Mouse (Mus musculus) kidney, embryonic 15.5 days (tissue): Measurements from ENCODE around the gene Vmn1r54. TPM values are rescaled to one million over a fixed set of nuclear protein-coding genes. Genes with fewer than 3 reads are reported as not detected.
A peak's percentile ranks its signal among the peaks of the same experiment; 100 is the strongest.

Source experiments
- ATAC-seq: fragments of 200-750 bp; cut with Nextera tagmentation; replicated peaks from 2 replicates; pipeline ENCODE4 v1.8.0; 2017; ENCODE audit warnings: moderate TSS enrichment; ENCODE audit not compliant: low FRiP score
- H3K27ac ChIP-seq: fragments of 300-500 bp; sonication (generic); 2 replicates; pipeline ENCODE4 v1.5.1; 2015; ENCODE audit warnings: mild to moderate bottlenecking, inconsistent platforms
- H3K27me3 ChIP-seq: fragments of 300-500 bp; sonication (generic); 2 replicates; pipeline ENCODE4 v1.6.1; 2015; ENCODE audit warnings: inconsistent platforms
- H3K36me3 ChIP-seq: fragments of 300-500 bp; sonication (generic); 2 replicates; pipeline ENCODE4 v1.6.1; 2015; ENCODE audit warnings: inconsistent platforms
- H3K4me1 ChIP-seq: fragments of 300-500 bp; sonication (generic); 2 replicates; pipeline ENCODE4 v1.6.1; 2015; ENCODE audit warnings: inconsistent platforms
- H3K4me2 ChIP-seq: fragments of 300-500 bp; sonication (generic); 2 replicates; pipeline ENCODE4 v1.6.1; 2015; ENCODE audit warnings: moderate library complexity, mild to moderate bottlenecking, inconsistent platforms
- H3K4me3 ChIP-seq: fragments of 300-500 bp; sonication (generic); replicated peaks from 2 replicates; pipeline ENCODE4 v1.5.1; 2015; ENCODE audit warnings: mild to moderate bottlenecking, inconsistent platforms
- H3K9ac ChIP-seq: fragments of 300-500 bp; sonication (generic); 2 replicates; pipeline ENCODE4 v1.6.1; 2015; ENCODE audit warnings: mild to moderate bottlenecking, inconsistent platforms
- H3K9me3 ChIP-seq: fragments of 300-500 bp; sonication (generic); replicated peaks from 2 replicates; pipeline ENCODE4 v1.6.1; 2016; ENCODE audit warnings: inconsistent platforms
- WGBS: fragments of 180-500 bp; shearing (Covaris S2); methylation state at CpG from one replicate; pipeline ENCODE4 v1.1.7; 2015; ENCODE audit warnings: mixed read lengths; 5-methylcytosine and 5-hydroxymethylcytosine counted together
- polyA plus RNA-seq: library from polyadenylated mRNA; unstranded; fragments of >200 nt; fragmentation: Nextera tagmentation; extraction: Ambion mirVana; gene quantifications from 2 replicates; pipeline ENCODE4 v1.2.1, GENCODE M21; 2015

Vmn1r54 gene
- polyA plus RNA-seq, 1 experiment from 2014 or later, result not detected

GRCm38 (mm10) chr6:90317510-90318258 lies 71.6 kb downstream of the Vmn1r54 start:
- Histone ChIP-seq H3K27ac (no peak overlapping the region), H3K4me3 (no peak overlapping the region), H3K36me3 (no peaks in the 10 kb centered on the region), H3K4me1 (peaks cover 14% of the 10 kb centered on the region; the same call in 1 of the 2 replicates), H3K27me3 (no peaks in the 10 kb centered on the region), H3K9me3 (no peaks in the 10 kb centered on the region), H3K4me2 (no peak overlapping the region), H3K9ac (no peak overlapping the region)
- ATAC-seq, result no peak
- WGBS, result 74% methylated on average over 2 of the region's 2 CpGs

- WGBS, result 96% methylated on average over 2 of the region's 2 CpGs
- Histone ChIP-seq H3K4me1 (peaks cover 14% of the 10 kb centered on the region; the same call in 1 of the 2 replicates), H3K27ac (no peak overlapping the region), H3K9me3 (no peaks in the 10 kb centered on the region), H3K36me3 (no peaks in the 10 kb centered on the region), H3K4me3 (no peak overlapping the region), H3K4me2 (no peak overlapping the region), H3K9ac (no peak overlapping the region), H3K27me3 (no peaks in the 10 kb centered on the region)
- ATAC-seq, result no peak
Observed at GRCm38 (mm10) chr6:90319019-90319418, 72.9 kb downstream of the Vmn1r54 start.

DNA sequence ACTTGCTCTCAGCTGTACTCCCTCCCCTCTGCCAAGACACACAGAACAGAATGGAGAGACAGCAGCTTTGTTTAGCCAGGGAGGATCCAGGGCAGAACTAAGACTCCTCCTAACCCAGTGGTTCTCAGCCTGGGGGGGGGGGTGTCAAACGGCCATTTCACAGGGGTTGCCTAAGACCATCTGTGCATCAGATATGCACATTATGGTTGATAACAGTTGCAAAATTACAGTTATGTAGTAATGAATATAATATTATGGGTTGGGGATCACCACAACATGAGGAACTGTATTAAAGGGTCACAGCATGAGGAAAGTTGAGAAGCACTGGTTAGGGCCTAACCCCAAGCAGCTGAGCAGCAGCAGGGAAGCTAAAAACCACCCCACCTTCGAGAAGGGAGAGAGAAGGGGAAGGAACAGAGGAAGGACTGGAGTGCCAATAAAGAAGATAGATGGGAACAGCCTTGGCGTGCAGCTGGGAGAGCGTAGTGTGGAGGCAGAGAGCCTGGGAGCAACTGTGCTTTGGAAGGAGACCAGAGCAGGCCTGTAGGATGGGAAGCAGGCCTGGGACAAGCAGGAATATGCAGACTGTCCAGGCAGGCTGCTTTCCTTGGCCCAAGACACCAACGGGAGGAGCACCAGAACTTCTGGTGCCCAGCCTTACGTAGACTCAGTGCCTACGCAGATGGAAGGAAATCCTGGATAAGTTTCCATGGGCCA lies 73.5 kb downstream of the Vmn1r54 start:
- H3K36me3 ChIP-seq, result no peaks in the 10 kb centered on the region
- no peak overlapping the region for H3K9ac ChIP-seq
- 63% methylated on average over 7 of the region's 7 CpGs for WGBS
- H3K9me3 ChIP-seq, result no peaks in the 10 kb centered on the region
- H3K4me1 ChIP-seq, result peaks cover 18% of the 10 kb centered on the region
- no peak overlapping the region; the same call in 1 of the 2 replicates for H3K27ac ChIP-seq
- no peak overlapping the region for H3K4me2 ChIP-seq
- ATAC-seq, result no peak
- H3K27me3 ChIP-seq, result no peaks in the 10 kb centered on the region
- H3K4me3 ChIP-seq, result no peak overlapping the region

- ATAC-seq, result peak; percentile 82
- no peak overlapping the region for H3K4me2 ChIP-seq
- H3K27me3 ChIP-seq, result 0 out of 2 replicates have a peak, but pooled peaks cover 3% of the 10 kb centered on the region
- H3K27ac ChIP-seq, result peak overlapping the region; percentile 64
- peaks cover 26% of the 10 kb centered on the region for H3K4me1 ChIP-seq
- no peak overlapping the region for H3K9ac ChIP-seq
- no peak overlapping the region for H3K4me3 ChIP-seq
- WGBS, result 64% methylated on average over 5 of the region's 5 CpGs
- H3K36me3 ChIP-seq, result no peaks in the 10 kb centered on the region
- no peaks in the 10 kb centered on the region for H3K9me3 ChIP-seq
Observed at GRCm38 (mm10) chr6:90320429-90320828, 74.3 kb downstream of the Vmn1r54 start.

Other genes starting within 250 kb of the Vmn1r54 start
- gene Vmn1r47, start 230.2 kb upstream of the Vmn1r54 start, polyA plus RNA-seq, result not detected in 2 replicates
- gene Vmn1r48, start 209.5 kb upstream of the Vmn1r54 start, polyA plus RNA-seq, result not detected in 2 replicates
- gene Vmn1r49, start 167.8 kb upstream of the Vmn1r54 start, polyA plus RNA-seq, result not detected in 2 replicates
- not detected in 2 replicates for gene Vmn1r50, start 144.9 kb upstream of the Vmn1r54 start, polyA plus RNA-seq
- gene Vmn1r51, start 123.7 kb upstream of the Vmn1r54 start, polyA plus RNA-seq, result not detected in 2 replicates
- gene Vmn1r52, start 71.5 kb upstream of the Vmn1r54 start, polyA plus RNA-seq, result not detected in 2 replicates
- not detected in 2 replicates for gene V1ra8, start 43.5 kb upstream of the Vmn1r54 start, polyA plus RNA-seq
- not detected in 2 replicates for gene Vmn1r53, start 21.9 kb upstream of the Vmn1r54 start, polyA plus RNA-seq
- gene BC048671, start 54.9 kb downstream of the Vmn1r54 start, polyA plus RNA-seq, result not detected in 2 replicates
- gene Chst13, start 78.9 kb downstream of the Vmn1r54 start, polyA plus RNA-seq, result 4.9 and 5.6 TPM in 2 replicates
- gene Uroc1, start 87.0 kb downstream of the Vmn1r54 start, polyA plus RNA-seq, result 0.17 and 0.44 TPM in 2 replicates
- gene Zxdc, start 123.2 kb downstream of the Vmn1r54 start, polyA plus RNA-seq, result 8.9 and 9.1 TPM in 2 replicates
- gene Cfap100, start 182.5 kb downstream of the Vmn1r54 start, polyA plus RNA-seq, result 0.30 and 0.58 TPM in 2 replicates
- gene Klf15, start 216.3 kb downstream of the Vmn1r54 start, polyA plus RNA-seq, result 11.7 and 12.6 TPM in 2 replicates
- 11.2 and 13.8 TPM in 2 replicates for gene Aldh1l1, start 240.1 kb downstream of the Vmn1r54 start, polyA plus RNA-seq